Mouse (Mus musculus) heart, adult 11 months (tissue): ENCODE data around the gene Tnfsf11.

Experiments
- DNase-seq: peaks from one replicate; pipeline ENCODE4 v3.0.0; 2022

The Tnfsf11 gene

GRCm38 (mm10) chr14:78287906-78288800 lies 19.7 kb downstream of the Tnfsf11 start:
- peak; percentile 91 for DNase-seq

- peak; percentile 74 for DNase-seq
Observed at GRCm38 (mm10) chr14:78286011-78286548, 21.8 kb downstream of the Tnfsf11 start.

- peak; percentile 55 for DNase-seq
Observed at GRCm38 (mm10) chr14:78282490-78282889, 25.4 kb downstream of the Tnfsf11 start.

GRCm38 (mm10) chr14:78276395-78276930 lies 31.4 kb downstream of the Tnfsf11 start:
- DNase-seq: peak; percentile 71

GRCm38 (mm10) chr14:78274851-78275250 lies 33.0 kb downstream of the Tnfsf11 start:
- DNase-seq: no peak

- peak; percentile 83 for DNase-seq
Observed at GRCm38 (mm10) chr14:78274146-78274545, 33.7 kb downstream of the Tnfsf11 start.

- peak; percentile 76 for DNase-seq
Observed at GRCm38 (mm10) chr14:78273571-78273970, 34.3 kb downstream of the Tnfsf11 start.

- peak; percentile 62 for DNase-seq
Observed at GRCm38 (mm10) chr14:78264876-78265275, 43.0 kb downstream of the Tnfsf11 start.

- peak; percentile 55 for DNase-seq
Observed at GRCm38 (mm10) chr14:78262596-78262995, 45.2 kb downstream of the Tnfsf11 start.

GRCm38 (mm10) chr14:78261246-78261645 lies 46.6 kb downstream of the Tnfsf11 start:
- peak; percentile 81 for DNase-seq

- DNase-seq: peak; percentile 54
Observed at GRCm38 (mm10) chr14:78254017-78254416, 53.8 kb downstream of the Tnfsf11 start.

- peak; percentile 34 for DNase-seq
Observed at GRCm38 (mm10) chr14:78246601-78247000, 61.2 kb downstream of the Tnfsf11 start.

- DNase-seq: peak; percentile 35
Observed at GRCm38 (mm10) chr14:78244811-78245210, 63.0 kb downstream of the Tnfsf11 start.

- peak; percentile 82 for DNase-seq
Observed at GRCm38 (mm10) chr14:78239346-78239745, 68.5 kb downstream of the Tnfsf11 start.

GRCm38 (mm10) chr14:78237238-78237637 lies 70.6 kb downstream of the Tnfsf11 start:
- peak; percentile 30 for DNase-seq

- peak; percentile 85 for DNase-seq
Observed at GRCm38 (mm10) chr14:78236144-78236543, 71.7 kb downstream of the Tnfsf11 start.

GRCm38 (mm10) chr14:78235296-78235695 lies 72.5 kb downstream of the Tnfsf11 start:
- DNase-seq: peak; percentile 63

- DNase-seq: peak; percentile 1
Observed at GRCm38 (mm10) chr14:78229012-78229411, 78.8 kb downstream of the Tnfsf11 start.
